In genomic region chr2:27071137-27071536, GRCm38 (mm10) we compare ENCODE assay signal across 7 mouse cellular contexts. TPM values are rescaled to one million over a fixed set of nuclear protein-coding genes. Genes with fewer than 3 reads are reported as not detected.
DNase-seq lines count a peak whose midpoint lies in the region.

No protein-coding gene starts in this region.

- intact Hi-C loops in heart, postnatal 10 days (cut with DNase I), result no loop called here

- peak; percentile 70 for DNase-seq in ovary, adult 18-20 months (ENCODE audit: low spot score)
- DNase-seq in ovary, postnatal 10 days (ENCODE audit: low spot score), result no peak
- DNase-seq in cerebellum, postnatal 14 days, result peak; percentile 55 to 80
- DNase-seq in heart, postnatal 10 days, result peak; percentile 85 to 86
- peak; percentile 86 for DNase-seq in layer of hippocampus, adult 9-10 months (ENCODE audit: low spot score)
- DNase-seq in lung, postnatal 14 days, result peak; percentile 84
- DNase-seq in embryo, embryonic 11 days, result no peak

RNA-seq across cellular contexts. Expression of gene Mymk, which starts 0.8 kb away (rescaled TPM):
- under 1 TPM in 1 of 2 experiments, not detected in 1; 0.22 TPM for total RNA-seq in heart, postnatal 10 days (2021)

RNA-seq across cellular contexts. Expression of gene Adamtsl2, which starts 8.0 kb away (rescaled TPM):
- total RNA-seq in heart, postnatal 10 days (2021), result 10 to 100 TPM in 1 of 2 experiments, 1 to 10 TPM in 1; 8.7 to 19.4 TPM

RNA-seq across cellular contexts. Expression of gene Slc2a6, which starts 43.3 kb away (rescaled TPM):
- total RNA-seq in heart, postnatal 10 days (2021), result under 1 TPM in 1 of 2 experiments, not detected in 1; 0.14 TPM

Comparison
In these comparisons a context has a peak if more than half of its experiments do, and no peak if none do; other contexts are left out.
1. DNase-seq: peak in ovary, adult 18-20 months (single experiment), cerebellum, postnatal 14 days (2 of 2), heart, postnatal 10 days (2 of 2), layer of hippocampus, adult 9-10 months (single experiment) and lung, postnatal 14 days (single experiment); none in ovary, postnatal 10 days (single experiment) and embryo, embryonic 11 days (single experiment).